Mouse (Mus musculus) embryonic fibroblast, embryonic 13.5 days (primary cell): ENCODE measurements at regions not wholly inside any gene's neighbourhood (a gene's known extent, or its start where the extent isn't known, plus 50 kb on each side); places are given as distances from the start of the nearest gene placed in this dataset.

ENCODE experiments used
- CTCF ChIP-seq: IDR thresholded peaks from 2 replicates; pipeline ENCODE4 v1.5.1; 2011; ENCODE audit warnings: mild to moderate bottlenecking, control low read depth, low read length, moderate library complexity, borderline replicate concordance; ENCODE audit not compliant: insufficient read depth
- POLR2A ChIP-seq: IDR thresholded peaks from 2 replicates; pipeline ENCODE4 v1.6.1; 2011; ENCODE audit warnings: low read depth, mild to moderate bottlenecking, control low read depth, low read length, moderate library complexity

DNA sequence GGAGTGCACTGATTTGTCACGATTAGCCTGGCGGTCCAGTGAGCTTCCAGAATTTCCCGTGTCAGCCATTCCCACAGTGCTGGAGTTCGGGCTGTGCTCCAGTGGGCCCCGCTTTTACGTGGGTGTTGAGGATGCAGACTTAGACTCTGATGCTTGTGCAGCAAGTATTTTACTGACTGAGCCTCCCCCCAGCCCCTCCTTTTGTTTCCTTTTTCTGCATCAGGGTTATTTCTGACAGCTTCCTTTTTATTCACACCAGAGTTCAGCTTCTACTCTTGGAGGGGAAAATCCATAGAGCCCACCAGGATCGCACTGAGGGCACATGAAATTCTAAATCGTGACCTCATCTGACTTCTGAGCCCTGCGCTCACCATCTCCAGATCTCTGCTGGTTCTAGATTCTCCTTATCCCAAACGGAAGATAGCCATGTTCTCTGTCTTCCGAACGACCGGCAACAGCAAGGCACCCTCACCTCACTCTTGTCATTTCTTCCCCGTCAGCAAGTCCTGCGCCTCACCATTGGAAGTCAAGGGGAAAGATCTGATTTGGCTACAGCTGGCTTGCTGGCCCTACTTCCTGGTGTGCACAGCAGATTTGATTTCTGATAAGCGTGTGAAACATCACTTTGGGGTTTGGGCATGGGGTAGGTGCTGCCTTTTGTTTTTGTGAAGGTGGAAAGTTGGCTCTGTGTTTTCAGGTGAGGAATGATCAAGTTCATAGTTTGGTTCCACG, 126.8 kb upstream of the Klf3 start:
- TF ChIP-seq POLR2A (no peak), CTCF (no peak)
